Mouse (Mus musculus): ENCODE measurements around the gene Commd3. TPM values are rescaled to one million over a fixed set of nuclear protein-coding genes. Genes with fewer than 3 reads are reported as not detected.

The Commd3 gene
- polyA plus RNA-seq (2012; rRNA removed): 19.3 and 20.2 TPM in 2 replicates

DNA sequence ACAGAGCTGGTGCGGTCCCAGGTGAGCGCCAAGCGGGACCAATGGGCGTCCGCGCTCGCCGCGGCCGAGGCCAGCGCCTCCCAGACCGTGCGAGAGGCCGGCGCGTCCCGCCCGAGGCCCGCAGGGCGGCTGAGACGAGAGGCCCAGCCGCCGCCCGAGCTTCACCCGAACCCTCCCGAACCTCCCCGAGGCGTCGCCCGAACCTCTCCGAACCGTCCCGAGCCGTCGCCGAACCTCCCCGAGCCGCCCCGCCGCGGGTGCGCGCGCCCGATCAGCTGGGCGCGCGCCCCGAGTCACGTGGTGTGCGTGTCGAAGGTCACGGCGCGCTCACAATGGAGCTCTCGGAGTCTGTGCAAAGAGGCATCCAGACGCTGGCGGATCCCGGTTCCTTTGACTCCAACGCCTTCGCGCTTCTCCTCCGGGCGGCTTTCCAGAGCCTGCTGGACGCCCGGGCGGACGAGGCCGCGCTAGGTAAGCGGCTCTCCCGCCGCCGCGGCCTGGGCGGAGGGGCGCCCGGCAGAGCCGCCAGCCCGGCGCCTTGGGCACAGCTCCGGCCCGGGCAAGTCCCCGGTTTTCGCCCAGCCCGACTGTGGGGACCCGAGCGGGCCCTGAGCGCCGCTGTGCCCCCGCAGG lies at the start of gene Commd3:
Gene Commd3, plus strand, starts transcription at position 252 of the 633 bp plus-strand sequence.
- peak; percentile 82 for DNase-seq (ENCODE audit: low read depth in 1 of 2, low spot score in 2 of 2)
- H3K27ac ChIP-seq (ENCODE audit: insufficient read depth, low read length): peak within 1 kb of the TSS; percentile 92
- no peaks in the 10 kb centered on the region for H3K36me3 ChIP-seq (ENCODE audit: control insufficient read depth, insufficient read depth, low read length)
- H3K4me1 ChIP-seq (ENCODE audit: control insufficient read depth, insufficient read depth, insufficient read length): peaks cover 2% of the 10 kb centered on the region
- TF ChIP-seq CTCF (IDR thresholded peaks at IDR 0.05; ENCODE audit: extremely low read depth, insufficient read depth, insufficient read length, insufficient replicate concordance) (no peak), POLR2A (IDR thresholded peaks at IDR 0.05; ENCODE audit: low read depth, low read length) (peak; percentile 61)
- peak within 1 kb of the TSS; percentile 85 for H3K4me3 ChIP-seq (ENCODE audit: extremely low read depth, insufficient read depth, insufficient read length)
- H3K27me3 ChIP-seq (ENCODE audit: control insufficient read depth, insufficient read depth, low read length): peaks cover 5% of the 10 kb centered on the region
- under 1% methylated on average over 90 of the region's 91 CpGs for WGBS

DNA sequence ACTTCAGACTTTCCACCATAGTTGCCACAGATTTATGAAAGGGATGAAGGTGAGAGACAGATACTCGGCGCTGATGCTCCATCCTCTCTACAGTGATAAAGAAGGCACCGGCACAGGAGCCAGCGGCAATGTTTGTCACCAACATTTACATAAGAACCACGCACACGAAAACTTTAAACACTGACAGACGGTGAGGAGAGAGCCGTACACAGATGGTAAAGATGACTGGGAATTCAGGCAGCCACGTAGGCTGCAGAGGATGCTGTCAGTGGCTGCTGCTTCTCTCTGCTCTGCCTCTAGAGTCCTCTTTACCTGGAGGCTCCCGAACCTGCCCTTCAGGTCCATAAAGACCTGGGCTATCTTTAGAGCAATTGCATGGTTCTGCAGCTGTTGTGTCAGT lies 49.0 kb upstream of the Commd3 start:
- no peak overlapping the region for H3K27ac ChIP-seq (ENCODE audit: insufficient read depth, low read length)
- H3K4me3 ChIP-seq (ENCODE audit: extremely low read depth, insufficient read depth, insufficient read length): no peak overlapping the region
- TF ChIP-seq POLR2A (IDR thresholded peaks at IDR 0.05; ENCODE audit: low read depth, low read length) (no peak), CTCF (IDR thresholded peaks at IDR 0.05; ENCODE audit: extremely low read depth, insufficient read depth, insufficient read length, insufficient replicate concordance) (no peak)
- 89% methylated on average over 10 of the region's 10 CpGs for WGBS
- H3K4me1 ChIP-seq (ENCODE audit: control insufficient read depth, insufficient read depth, insufficient read length): no peaks in the 10 kb centered on the region
- no peak for DNase-seq (ENCODE audit: low read depth in 1 of 2, low spot score in 2 of 2)
- no peaks in the 10 kb centered on the region for H3K27me3 ChIP-seq (ENCODE audit: control insufficient read depth, insufficient read depth, low read length)
- no peaks in the 10 kb centered on the region for H3K36me3 ChIP-seq (ENCODE audit: control insufficient read depth, insufficient read depth, low read length)

- WGBS: 27% methylated on average over 5 of the region's 5 CpGs
- no peaks in the 10 kb centered on the region for H3K36me3 ChIP-seq (ENCODE audit: control insufficient read depth, insufficient read depth, low read length)
- TF ChIP-seq POLR2A (IDR thresholded peaks at IDR 0.05; ENCODE audit: low read depth, low read length) (no peak), CTCF (IDR thresholded peaks at IDR 0.05; ENCODE audit: extremely low read depth, insufficient read depth, insufficient read length, insufficient replicate concordance) (no peak)
- no peaks in the 10 kb centered on the region for H3K4me1 ChIP-seq (ENCODE audit: control insufficient read depth, insufficient read depth, insufficient read length)
- H3K27ac ChIP-seq (ENCODE audit: insufficient read depth, low read length): no peak overlapping the region
- no peaks in the 10 kb centered on the region for H3K27me3 ChIP-seq (ENCODE audit: control insufficient read depth, insufficient read depth, low read length)
- H3K4me3 ChIP-seq (ENCODE audit: extremely low read depth, insufficient read depth, insufficient read length): no peak overlapping the region
- no peak for DNase-seq (ENCODE audit: low read depth in 1 of 2, low spot score in 2 of 2)
These were observed 41.6 kb upstream of the Commd3 start for GRCm38 (mm10) chr2:18630547-18630946.

DNA sequence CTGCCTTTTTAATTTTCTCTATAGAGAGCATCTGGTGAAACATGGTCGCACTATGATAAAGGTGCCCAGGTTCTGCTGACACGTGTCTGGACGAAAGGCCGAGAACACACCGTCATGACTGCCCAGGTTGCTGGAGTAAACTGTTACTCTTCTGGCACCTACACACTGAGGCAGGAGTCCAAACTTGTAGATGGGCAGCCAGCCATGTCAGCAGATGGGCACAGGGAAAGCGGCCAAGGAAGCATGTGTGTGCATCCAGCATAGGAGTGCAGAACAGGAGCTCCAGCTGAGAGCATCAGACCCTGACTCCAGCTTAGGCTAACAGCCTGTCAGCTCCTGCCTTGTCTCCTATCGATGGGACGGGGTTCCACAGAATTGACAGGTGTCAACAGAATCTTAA lies 37.1 kb upstream of the Commd3 start:
- Histone ChIP-seq H3K4me1 (ENCODE audit: control insufficient read depth, insufficient read depth, insufficient read length) (no peaks in the 10 kb centered on the region), H3K4me3 (ENCODE audit: extremely low read depth, insufficient read depth, insufficient read length) (no peak overlapping the region), H3K36me3 (ENCODE audit: control insufficient read depth, insufficient read depth, low read length) (no peaks in the 10 kb centered on the region), H3K27ac (ENCODE audit: insufficient read depth, low read length) (no peak overlapping the region), H3K27me3 (ENCODE audit: control insufficient read depth, insufficient read depth, low read length) (no peaks in the 10 kb centered on the region; the same call in 1 of the 2 replicates)
- no peak for DNase-seq (ENCODE audit: low read depth in 1 of 2, low spot score in 2 of 2)
- no peak for TF ChIP-seq CTCF (IDR thresholded peaks at IDR 0.05; ENCODE audit: extremely low read depth, insufficient read depth, insufficient read length, insufficient replicate concordance)
- no peak for TF ChIP-seq POLR2A (IDR thresholded peaks at IDR 0.05; ENCODE audit: low read depth, low read length)
- 83% methylated on average over 8 of the region's 8 CpGs for WGBS

GRCm38 (mm10) chr2:18648563-18648962 lies 23.6 kb upstream of the Commd3 start:
- DNase-seq (ENCODE audit: low read depth in 1 of 2, low spot score in 2 of 2): no peak
- 81% methylated on average over 4 of the region's 4 CpGs for WGBS
- H3K27ac ChIP-seq (ENCODE audit: insufficient read depth, low read length): no peak overlapping the region
- H3K36me3 ChIP-seq (ENCODE audit: control insufficient read depth, insufficient read depth, low read length): no peaks in the 10 kb centered on the region
- no peaks in the 10 kb centered on the region for H3K27me3 ChIP-seq (ENCODE audit: control insufficient read depth, insufficient read depth, low read length)
- no peaks in the 10 kb centered on the region for H3K4me1 ChIP-seq (ENCODE audit: control insufficient read depth, insufficient read depth, insufficient read length)
- TF ChIP-seq POLR2A (IDR thresholded peaks at IDR 0.05; ENCODE audit: low read depth, low read length) (no peak), CTCF (IDR thresholded peaks at IDR 0.05; ENCODE audit: extremely low read depth, insufficient read depth, insufficient read length, insufficient replicate concordance) (no peak)
- H3K4me3 ChIP-seq (ENCODE audit: extremely low read depth, insufficient read depth, insufficient read length): no peak overlapping the region

GRCm38 (mm10) chr2:18654821-18655220 lies 17.4 kb upstream of the Commd3 start:
- Histone ChIP-seq H3K4me1 (ENCODE audit: control insufficient read depth, insufficient read depth, insufficient read length) (no peaks in the 10 kb centered on the region), H3K36me3 (ENCODE audit: control insufficient read depth, insufficient read depth, low read length) (no peaks in the 10 kb centered on the region), H3K27me3 (ENCODE audit: control insufficient read depth, insufficient read depth, low read length) (no peaks in the 10 kb centered on the region), H3K4me3 (ENCODE audit: extremely low read depth, insufficient read depth, insufficient read length) (no peak overlapping the region), H3K27ac (ENCODE audit: insufficient read depth, low read length) (no peak overlapping the region)
- no peak for TF ChIP-seq POLR2A (IDR thresholded peaks at IDR 0.05; ENCODE audit: low read depth, low read length)
- no peak for TF ChIP-seq CTCF (IDR thresholded peaks at IDR 0.05; ENCODE audit: extremely low read depth, insufficient read depth, insufficient read length, insufficient replicate concordance)
- DNase-seq (ENCODE audit: low read depth in 1 of 2, low spot score in 2 of 2): no peak
- 24% methylated on average over 5 of the region's 5 CpGs for WGBS

GRCm38 (mm10) chr2:18664003-18664402 lies 8.2 kb upstream of the Commd3 start:
- Histone ChIP-seq H3K4me3 (ENCODE audit: extremely low read depth, insufficient read depth, insufficient read length) (no peak overlapping the region), H3K4me1 (ENCODE audit: control insufficient read depth, insufficient read depth, insufficient read length) (no peaks in the 10 kb centered on the region), H3K36me3 (ENCODE audit: control insufficient read depth, insufficient read depth, low read length) (no peaks in the 10 kb centered on the region), H3K27ac (ENCODE audit: insufficient read depth, low read length) (no peak overlapping the region), H3K27me3 (ENCODE audit: control insufficient read depth, insufficient read depth, low read length) (no peaks in the 10 kb centered on the region)
- no peak for DNase-seq (ENCODE audit: low read depth in 1 of 2, low spot score in 2 of 2)
- WGBS: 74% methylated on average over 3 of the region's 3 CpGs
- TF ChIP-seq CTCF (IDR thresholded peaks at IDR 0.05; ENCODE audit: extremely low read depth, insufficient read depth, insufficient read length, insufficient replicate concordance) (no peak), POLR2A (IDR thresholded peaks at IDR 0.05; ENCODE audit: low read depth, low read length) (no peak)
